28 mouse cellular contexts compared by ENCODE assay signal in genomic region chr2:10082737-10083136, GRCm38 (mm10). TPM values are rescaled to one million over a fixed set of nuclear protein-coding genes. Genes with fewer than 3 reads are reported as not detected.
DNase-seq lines count a peak whose midpoint lies in the region; ATAC-seq and TF ChIP-seq lines count a peak whose summit lies in the region.
"Had no signal": no experiment of that assay in that cellular context is flagged by ENCODE, and none has a peak within 500 bp of the region (broad histone marks: within the 10 kb centered on the region; RNA-seq: fewer than 3 reads in every experiment).

No protein-coding gene starts in this region.

- in situ Hi-C loops in CH12.LX (cut with MboI; ENCODE audit: low pct_ligation_motif_present, low pct_unique_long_range_greater_than_20kb, low sequenced_read_pairs), result no loop called here

- dilution Hi-C loops in CH12.LX (cut with MboI; ENCODE audit: extremely low pct_ligation_motif_present, extremely low pct_unique_long_range_greater_than_20kb, low sequenced_read_pairs), result no loop called here

- peaks cover 15 to 30% of the 10 kb centered on the region in 2 experiments for H3K4me1 ChIP-seq in CH12.LX (ENCODE audit: control insufficient read depth in 1 of 2, insufficient read depth in 2 of 2)
- peaks cover 5% of the 10 kb centered on the region for H3K4me1 ChIP-seq in stomach, postnatal 0 days (replicated peaks; ENCODE audit: control insufficient read depth, insufficient read depth)

- peak overlapping the region; percentile 18 for H3K4me2 ChIP-seq in CH12.LX (ENCODE audit: insufficient read depth, low read depth, poor library complexity, severe bottlenecking)
- H3K4me2 ChIP-seq in stomach, postnatal 0 days (replicated peaks; ENCODE audit: low read depth), result no peak overlapping the region
- H3K4me2 ChIP-seq: embryonic facial prominence, embryonic 12.5 days; embryonic facial prominence, embryonic 15.5 days; heart, embryonic 13.5 days; hindbrain, embryonic 14.5 days had no signal

- no peak overlapping the region for H3K27ac ChIP-seq in CH12.LX (ENCODE audit: insufficient read depth, low read depth)
- H3K27ac ChIP-seq in stomach, postnatal 0 days (replicated peaks), result no peak overlapping the region
- H3K27ac ChIP-seq: embryonic facial prominence, embryonic 12.5 days; embryonic facial prominence, embryonic 15.5 days; heart, adult 2 months; heart, embryonic 10.5 days; heart, embryonic 13.5 days; hindbrain, embryonic 14.5 days; hindbrain, postnatal 0 days had no signal

- H3K4me3 ChIP-seq in CH12.LX (replicated peaks in 1 of 3; ENCODE audit: low read depth in 2 of 3, low read length in 2 of 3, poor library complexity in 1 of 3), result no peak overlapping the region
- H3K4me3 ChIP-seq in stomach, postnatal 0 days (ENCODE audit: low read depth, low read length), result no peak overlapping the region
- H3K4me3 ChIP-seq: embryonic facial prominence, embryonic 12.5 days; embryonic facial prominence, embryonic 15.5 days; heart, adult 2 months; heart, embryonic 10.5 days; heart, embryonic 13.5 days had no signal

- peak; percentile 20 for DNase-seq in CD4-positive, CD25-positive, alpha-beta regulatory T cell, adult 2 months (ENCODE audit: low read depth, low spot score)
- DNase-seq in CH12.LX (ENCODE audit: extremely low read depth), result peak; percentile 41
- DNase-seq in naive thymus-derived CD4-positive, alpha-beta T cell, adult 2 months (ENCODE audit: low read depth), result peak; percentile 51
- DNase-seq in adrenal gland, adult (ENCODE audit: inconsistent age in 2 of 2, low spot score in 1 of 2), result no peak
- DNase-seq in stomach, postnatal 0 days (ENCODE audit: low spot score), result no peak
- DNase-seq: adrenal gland, postnatal 10 days; adrenal gland, postnatal 36 days; B cell, adult 2 months; cerebellum, adult 2 months; cerebellum, adult 9-11 months; cerebellum, postnatal 25 days; gastrocnemius, postnatal 36 days; heart, adult 2 months; heart, postnatal 14 days; heart, postnatal 4 days had no signal

- no peak for TF ChIP-seq RAD21 in CH12.LX (IDR thresholded peaks at IDR 0.05; ENCODE audit: low read depth, low read length)

- H3K9me3 ChIP-seq in CH12.LX (replicated peaks; ENCODE audit: low read length), result no peaks in the 10 kb centered on the region
- no peaks in the 10 kb centered on the region for H3K9me3 ChIP-seq in stomach, postnatal 0 days (ENCODE audit: control insufficient read depth, low read length)
- H3K9me3 ChIP-seq: embryonic facial prominence, embryonic 12.5 days; embryonic facial prominence, embryonic 15.5 days; heart, embryonic 10.5 days; heart, embryonic 13.5 days had no signal

- H3K9ac ChIP-seq in CH12.LX (ENCODE audit: insufficient read depth, low read depth), result no peak overlapping the region
- no peak overlapping the region for H3K9ac ChIP-seq in stomach, postnatal 0 days (ENCODE audit: low read length)
- H3K9ac ChIP-seq: embryonic facial prominence, embryonic 12.5 days; embryonic facial prominence, embryonic 15.5 days; heart, embryonic 13.5 days; hindbrain, embryonic 14.5 days had no signal

- no peak for TF ChIP-seq CTCF in CH12.LX (conservative IDR thresholded peaks at IDR 0.05 in 1 of 2, IDR thresholded peaks at IDR 0.05 in 1 of 2; ENCODE audit: low read depth in 2 of 2, low read length in 2 of 2)
- TF ChIP-seq CTCF in stomach, postnatal 0 days (IDR thresholded peaks at IDR 0.05; ENCODE audit: low read depth), result no peak

- no peak for TF ChIP-seq POLR2A in CH12.LX (IDR thresholded peaks at IDR 0.05; ENCODE audit: low read depth, low read length)

- ATAC-seq in CD4-positive, CD25-positive, alpha-beta regulatory T cell, adult 4 months, result no peak
- ATAC-seq in stomach, postnatal 0 days (ENCODE audit: low FRiP score, low TSS enrichment), result no peak
- ATAC-seq: activated CD4-positive, CD25-positive, alpha-beta regulatory T cell, adult 4 months; forebrain, embryonic 14.5 days; hindbrain, postnatal 0 days; intestine, postnatal 0 days had no signal

- H3K36me3 ChIP-seq in CH12.LX (replicated peaks in 1 of 2; ENCODE audit: control insufficient read depth in 1 of 2, insufficient read depth in 1 of 2, low read length in 1 of 2), result peaks cover 30 to 52% of the 10 kb centered on the region in 2 experiments
- no peaks in the 10 kb centered on the region for H3K36me3 ChIP-seq in stomach, postnatal 0 days (ENCODE audit: control insufficient read depth, insufficient read depth, low read length)

- no peaks in the 10 kb centered on the region for H3K27me3 ChIP-seq in CH12.LX (replicated peaks)
- H3K27me3 ChIP-seq in stomach, postnatal 0 days (ENCODE audit: control insufficient read depth, insufficient read depth, low read length), result no peaks in the 10 kb centered on the region
- H3K27me3 ChIP-seq: embryonic facial prominence, embryonic 12.5 days; embryonic facial prominence, embryonic 15.5 days; heart, embryonic 13.5 days had no signal

- no peak for TF ChIP-seq EP300 in CH12.LX (IDR thresholded peaks at IDR 0.05; ENCODE audit: low read length)
- no peak for TF ChIP-seq EP300 in stomach, postnatal 0 days (optimal IDR thresholded peaks at IDR 0.05)

- peaks cover 67% of the 10 kb centered on the region for H3K79me2 ChIP-seq in CH12.LX (replicated peaks; ENCODE audit: control insufficient read depth, extremely low read depth, insufficient read depth, poor library complexity, severe bottlenecking)

- 70% methylated on average over 1 of the region's 1 CpGs for WGBS in stomach, postnatal 0 days

TF ChIP-seq in CH12.LX, 34 proteins besides CTCF, POLR2A, EP300 and RAD21:
- TF ChIP-seq MAFK (IDR thresholded peaks at IDR 0.05; ENCODE audit: insufficient replicate concordance, low read length) (peak; percentile 70; the same call in 1 of the 2 replicates), MYC (IDR thresholded peaks at IDR 0.05; ENCODE audit: low read depth, low read length) (no peak), ELF1 (IDR thresholded peaks at IDR 0.05; ENCODE audit: low read depth, low read length) (peak; percentile 51; the same call in 1 of the 2 replicates)

RNA-seq across cellular contexts. Expression of gene Kin, which starts 2.3 kb away (rescaled TPM):
- 10 to 100 TPM; 24.9 to 38.3 TPM for polyA plus RNA-seq in CD4-positive, CD25-positive, alpha-beta regulatory T cell, adult 4 months (2017; shearing (Covaris generic))
- 23.0 and 29.5 TPM in 2 replicates for total RNA-seq in CH12.LX (2012; rRNA removed)
- total RNA-seq in CH12.LX (2014; rRNA removed), result 31.5 and 37.8 TPM in 2 replicates
- 44.7 and 49.0 TPM in 2 replicates for polyA plus RNA-seq in CH12.LX (2012; ENCODE audit: insufficient read length, low read depth)
- polyA plus RNA-seq in stomach, postnatal 0 days (2015; fragmentation: Nextera tagmentation; extraction: Ambion mirVana), result 15.4 and 16.2 TPM in 2 replicates

RNA-seq across cellular contexts. Expression of gene Atp5c1, which starts 2.4 kb away (rescaled TPM):
- 100 to 1,000 TPM; 553 to 566 TPM for polyA plus RNA-seq in CD4-positive, CD25-positive, alpha-beta regulatory T cell, adult 4 months (2017; shearing (Covaris generic))
- total RNA-seq in CH12.LX (2012; rRNA removed) (336 and 359 TPM in 2 replicates), CH12.LX (2014; rRNA removed) (876 and 918 TPM in 2 replicates)
- 375 and 423 TPM in 2 replicates for polyA plus RNA-seq in CH12.LX (2012; ENCODE audit: insufficient read length, low read depth)
- polyA plus RNA-seq in stomach, postnatal 0 days (2015; fragmentation: Nextera tagmentation; extraction: Ambion mirVana), result 620 and 626 TPM in 2 replicates

RNA-seq across cellular contexts. Expression of gene Taf3, which starts 34.3 kb away (rescaled TPM):
- polyA plus RNA-seq in CD4-positive, CD25-positive, alpha-beta regulatory T cell, adult 4 months (2017; shearing (Covaris generic)), result 10 to 100 TPM; 16.5 to 17.0 TPM
- total RNA-seq in CH12.LX (2012; rRNA removed), result 4.2 and 6.0 TPM in 2 replicates
- total RNA-seq in CH12.LX (2014; rRNA removed), result 2.1 and 3.1 TPM in 2 replicates
- 13.4 and 14.8 TPM in 2 replicates for polyA plus RNA-seq in CH12.LX (2012; ENCODE audit: insufficient read length, low read depth)
- 4.7 and 4.9 TPM in 2 replicates for polyA plus RNA-seq in stomach, postnatal 0 days (2015; fragmentation: Nextera tagmentation; extraction: Ambion mirVana)

RNA-seq across cellular contexts. Expression of gene Itih2, which starts 48.5 kb away (rescaled TPM):
- not detected for polyA plus RNA-seq in CD4-positive, CD25-positive, alpha-beta regulatory T cell, adult 4 months (2017; shearing (Covaris generic))
- total RNA-seq in CH12.LX (2012; rRNA removed) (not detected in 2 replicates), CH12.LX (2014; rRNA removed) (not detected in 2 replicates)
- polyA plus RNA-seq in CH12.LX (2012; ENCODE audit: insufficient read length, low read depth), result not detected in 2 replicates
- 9.0 and 11.3 TPM in 2 replicates for polyA plus RNA-seq in stomach, postnatal 0 days (2015; fragmentation: Nextera tagmentation; extraction: Ambion mirVana)
- total RNA-seq: common myeloid progenitor, adult 5-6 weeks; granulocyte monocyte progenitor cell, adult 5-6 weeks; MEL had no signal
- polyA plus RNA-seq: activated CD4-positive, CD25-positive, alpha-beta regulatory T cell, adult 4 months had no signal

Comparison
In these comparisons a context has a peak if more than half of its experiments do, and no peak if none do; other contexts are left out.
1. DNase-seq: peak in CD4-positive, CD25-positive, alpha-beta regulatory T cell, adult 2 months (single experiment), CH12.LX (single experiment) and naive thymus-derived CD4-positive, alpha-beta T cell, adult 2 months (single experiment); none in adrenal gland, adult (0 of 2) and stomach, postnatal 0 days (single experiment).